Mouse (Mus musculus) cerebellum, adult 2 months (tissue): ENCODE results near the gene Fam166b.

Experiments used
- CTCF ChIP-seq: fragments of 200-500 bp; IDR thresholded peaks from 2 replicates; pipeline ENCODE4 v1.5.1; 2011; ENCODE audit warnings: low read depth, mild to moderate bottlenecking, control low read depth, low read length, moderate library complexity, borderline replicate concordance; ENCODE audit not compliant: insufficient read depth
- POLR2A ChIP-seq: fragments of 200-500 bp; IDR thresholded peaks from 2 replicates; pipeline ENCODE4 v1.6.1; 2011; ENCODE audit warnings: low read length, control low read depth, borderline replicate concordance; ENCODE audit not compliant: insufficient read depth

DNA sequence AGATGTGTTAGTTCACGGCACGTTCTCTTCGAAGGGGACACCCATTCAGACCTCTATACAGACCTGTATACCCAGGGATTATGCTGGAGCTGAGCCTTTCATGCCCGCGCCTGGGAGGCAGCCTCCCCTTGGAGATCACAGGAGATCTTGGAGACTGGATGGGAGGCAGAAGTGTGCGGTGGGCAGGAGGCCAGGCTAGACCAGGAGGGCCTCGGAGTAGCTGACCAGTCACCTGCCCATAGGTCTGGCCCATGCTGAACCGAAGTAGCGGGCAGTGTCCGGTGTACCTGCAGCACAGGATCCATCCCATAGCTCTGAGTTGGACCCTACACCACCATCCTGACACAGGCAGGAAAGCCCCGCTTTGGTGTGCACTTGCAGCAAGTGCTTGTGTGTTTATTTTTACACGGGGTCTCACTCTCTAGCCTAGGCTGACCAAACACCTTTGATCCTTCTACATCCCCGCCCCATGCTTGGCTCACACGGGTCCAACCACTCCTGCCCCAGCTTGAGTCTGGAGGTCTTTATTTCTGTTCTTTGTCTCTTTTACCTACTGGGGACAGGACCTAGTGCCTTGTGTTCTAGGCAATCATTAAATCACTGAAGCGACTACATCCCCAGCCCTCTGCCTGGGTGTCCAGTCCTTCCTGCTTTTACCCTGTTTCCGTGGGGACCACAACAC lies 613 bp downstream of the Fam166b start:
- TF ChIP-seq CTCF (no peak), POLR2A (no peak)
